Mouse (Mus musculus) right cerebral cortex, postnatal 14 days (tissue): Measurements from ENCODE around the gene C1qtnf12.

Source experiments
- DNase-seq: peaks from one replicate; pipeline ENCODE4 v3.0.0; 2022

Gene C1qtnf12

DNA sequence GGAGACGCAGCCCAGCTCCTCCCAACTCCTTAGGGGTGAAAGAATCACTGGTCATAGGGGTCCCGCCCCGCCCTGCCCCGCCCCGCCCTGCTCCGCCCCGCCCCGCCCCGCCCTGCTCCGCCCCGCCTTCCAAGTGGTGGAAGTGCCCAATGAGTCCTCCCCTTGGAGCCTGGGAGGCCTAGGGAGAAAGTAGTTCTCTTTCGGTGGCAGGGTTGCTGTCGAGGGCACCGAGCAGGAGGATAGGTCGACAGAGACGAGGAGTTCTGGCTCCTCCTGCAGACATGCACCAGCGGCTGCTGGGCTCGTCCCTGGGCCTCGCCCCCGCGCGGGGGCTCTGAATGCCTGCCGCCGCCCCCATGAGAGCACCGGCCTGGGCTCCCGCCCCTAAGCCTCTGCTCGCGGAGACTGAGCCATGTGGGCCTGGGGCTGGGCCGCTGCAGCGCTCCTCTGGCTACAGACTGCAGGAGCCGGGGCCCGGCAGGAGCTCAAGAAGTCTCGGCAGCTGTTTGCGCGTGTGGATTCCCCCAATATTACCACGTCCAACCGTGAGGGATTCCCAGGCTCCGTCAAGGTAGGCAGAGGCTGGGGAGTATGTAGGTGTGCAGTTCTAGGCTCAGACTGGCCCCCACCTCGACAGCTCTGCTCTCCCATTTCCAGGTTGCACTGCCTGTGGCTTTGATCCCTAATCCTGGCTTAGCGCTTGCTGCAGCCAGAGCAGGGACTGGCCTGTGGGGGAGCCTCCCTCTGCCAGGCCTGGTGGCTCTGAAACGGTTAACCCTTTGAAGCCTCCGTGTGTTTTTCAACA lies at the start of gene C1qtnf12:
TSS of gene C1qtnf12 (plus strand) at position 152 of the 805 bp plus-strand sequence.
- DNase-seq: peak; percentile 38

GRCm38 (mm10) chr4:155932031-155932430 lies 30.1 kb upstream of the C1qtnf12 start:
- no peak for DNase-seq

- peak; percentile 27 for DNase-seq
Observed at GRCm38 (mm10) chr4:155943049-155943452, 19.1 kb upstream of the C1qtnf12 start.

GRCm38 (mm10) chr4:155943534-155944249 lies 18.4 kb upstream of the C1qtnf12 start, which contains the start of gene Ube2j2:
TSS of gene Ube2j2 (plus strand) at chr4:155943831.
- peak; percentile 93 for DNase-seq

DNA sequence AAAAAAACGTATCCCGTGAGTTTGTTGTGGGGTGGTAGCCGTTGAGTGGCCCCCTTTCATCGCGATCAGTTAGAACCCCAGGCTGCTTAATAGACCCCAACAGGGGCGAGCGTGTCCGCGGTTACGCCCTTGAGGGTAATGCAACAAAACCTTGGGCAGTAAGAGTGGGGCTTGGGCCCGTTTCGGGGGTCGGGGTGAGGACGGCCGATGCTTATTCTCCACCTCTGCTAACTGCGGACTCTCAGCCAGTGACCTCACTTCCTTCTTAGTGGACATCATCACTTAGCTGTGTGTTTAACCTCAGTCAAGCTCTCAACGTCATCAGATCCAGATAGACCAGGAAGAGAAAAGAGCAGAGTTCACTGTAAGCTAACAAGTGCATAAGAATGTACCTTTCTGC lies 17.8 kb upstream of the C1qtnf12 start:
- DNase-seq: no peak

DNA sequence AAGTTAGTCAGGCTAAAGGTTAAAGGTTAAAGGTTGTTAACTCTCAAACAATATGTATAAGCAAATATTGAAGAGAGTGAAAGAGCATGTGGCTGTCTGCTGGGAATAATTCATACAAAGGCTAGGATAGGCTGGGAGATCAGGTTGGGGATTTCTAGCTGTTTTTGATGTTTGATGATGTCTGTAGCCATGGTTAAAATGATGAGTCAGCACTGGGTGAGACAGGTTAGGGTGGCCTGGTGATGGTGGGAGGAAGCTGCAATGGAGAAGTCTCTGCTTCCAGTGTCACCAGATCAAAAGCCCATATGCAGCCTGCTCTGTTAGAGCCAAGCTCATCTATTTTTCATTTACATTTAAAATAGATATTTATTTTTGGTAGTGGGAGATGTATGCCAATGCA lies 15.0 kb upstream of the C1qtnf12 start:
- DNase-seq: no peak

DNA sequence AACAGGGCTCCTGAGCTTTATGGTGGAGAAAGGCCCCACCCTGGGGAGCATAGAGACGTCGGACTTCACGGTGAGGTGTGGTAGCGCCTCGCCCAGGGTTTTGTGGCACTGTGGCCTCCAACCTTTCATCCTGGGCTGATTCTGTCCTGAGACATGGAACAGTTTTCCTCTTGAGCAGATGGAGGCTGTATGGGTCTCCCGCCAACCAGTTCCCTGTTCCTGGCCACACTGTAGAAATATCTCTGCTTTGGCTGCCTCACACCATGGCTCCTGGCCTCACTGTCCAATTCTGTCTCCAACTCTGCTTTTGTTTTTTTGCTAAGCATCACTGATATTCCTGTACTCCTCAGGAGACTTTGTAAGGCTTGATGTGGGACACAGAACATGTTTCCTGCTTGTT lies 6.6 kb upstream of the C1qtnf12 start:
- DNase-seq: no peak

DNA sequence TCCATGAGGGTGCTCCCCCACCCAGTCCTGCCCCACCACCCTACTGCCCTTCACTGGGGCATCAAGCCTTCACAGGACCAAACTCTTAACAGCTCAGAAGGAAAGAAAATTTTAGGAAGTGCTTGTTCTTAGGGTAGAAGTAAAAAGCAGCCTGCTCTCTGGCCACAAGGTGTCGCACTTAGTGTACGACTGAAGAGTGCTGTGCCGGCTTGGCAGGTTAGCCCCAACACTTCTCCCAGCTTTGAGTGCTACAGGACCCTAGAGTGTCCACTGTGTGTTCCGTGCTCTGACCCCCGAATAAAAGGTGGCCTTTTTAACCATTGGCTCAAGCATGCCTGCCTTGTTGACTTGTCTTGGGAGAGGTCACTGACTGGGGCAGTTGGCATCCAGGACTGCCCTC lies 2.8 kb upstream of the C1qtnf12 start:
- peak; percentile 77 for DNase-seq

DNA sequence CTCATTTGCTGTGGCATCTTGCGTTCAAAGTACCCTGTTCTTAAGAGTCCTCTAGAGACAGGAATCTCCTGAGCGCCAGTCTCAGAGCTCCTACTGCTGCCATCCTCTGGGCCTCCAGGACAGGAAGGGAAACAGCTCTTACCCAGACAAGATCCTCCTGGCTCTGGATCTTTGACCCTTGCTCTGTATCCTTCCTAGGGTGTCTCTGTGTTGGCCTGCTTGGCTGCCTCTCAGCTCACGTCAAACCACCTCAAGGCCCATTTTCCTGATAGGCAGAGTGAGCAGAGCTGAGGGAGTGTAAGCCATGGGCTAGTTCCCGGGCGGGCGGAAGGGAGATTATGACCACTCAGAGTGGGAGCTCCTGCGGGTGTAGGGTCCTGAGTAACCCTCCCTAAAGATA lies 988 bp downstream of the C1qtnf12 start:
- no peak for DNase-seq

DNA sequence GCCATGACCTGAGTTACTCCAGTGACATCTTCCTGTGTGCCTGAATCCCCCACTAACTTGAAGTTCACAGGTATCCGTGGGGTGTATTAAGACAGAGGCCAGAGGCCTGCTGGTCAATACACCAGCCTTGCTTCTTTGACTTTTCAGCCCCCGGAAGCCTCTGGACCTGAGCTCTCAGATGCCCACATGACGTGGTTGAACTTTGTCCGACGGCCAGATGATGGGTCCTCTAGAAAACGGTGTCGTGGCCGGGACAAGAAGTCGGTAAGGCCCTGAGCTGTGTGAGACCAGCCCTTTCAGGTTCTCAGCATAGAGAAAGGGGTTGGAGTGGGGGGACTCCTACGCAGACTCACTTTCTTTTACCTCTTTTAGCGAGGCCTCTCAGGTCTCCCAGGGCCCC lies 2.3 kb downstream of the C1qtnf12 start:
- no peak for DNase-seq

DNA sequence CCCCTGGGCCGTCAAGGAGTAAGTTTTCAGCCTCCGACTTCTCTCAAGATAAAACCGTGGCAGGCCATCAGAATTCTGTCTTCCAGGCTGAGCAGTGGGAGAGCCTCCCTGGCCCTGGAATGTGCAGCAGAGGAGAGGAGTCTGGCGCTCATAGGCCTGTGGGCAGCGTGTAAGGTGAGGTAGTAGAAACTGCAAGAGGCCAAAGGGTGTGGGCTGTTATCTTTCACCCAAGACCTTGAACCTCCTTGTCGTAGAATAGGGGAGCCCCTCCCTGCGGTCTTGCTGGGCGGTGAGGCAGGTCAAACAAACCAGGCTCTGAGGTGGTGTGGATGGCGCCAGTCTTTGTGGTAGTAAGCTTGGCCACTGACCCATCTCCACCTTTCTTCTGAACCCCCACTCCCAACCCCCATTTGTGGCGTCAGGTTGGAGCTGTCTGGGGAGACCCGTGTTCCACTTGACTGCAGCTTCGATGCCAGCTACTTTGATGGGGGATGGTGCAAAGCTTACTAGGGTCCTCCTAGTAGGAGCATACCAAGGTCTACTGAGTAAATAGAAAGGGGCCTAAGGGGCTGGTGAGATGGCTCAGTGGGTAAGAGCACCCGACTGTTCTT lies 7.0 kb downstream of the C1qtnf12 start:
- no peak for DNase-seq

DNA sequence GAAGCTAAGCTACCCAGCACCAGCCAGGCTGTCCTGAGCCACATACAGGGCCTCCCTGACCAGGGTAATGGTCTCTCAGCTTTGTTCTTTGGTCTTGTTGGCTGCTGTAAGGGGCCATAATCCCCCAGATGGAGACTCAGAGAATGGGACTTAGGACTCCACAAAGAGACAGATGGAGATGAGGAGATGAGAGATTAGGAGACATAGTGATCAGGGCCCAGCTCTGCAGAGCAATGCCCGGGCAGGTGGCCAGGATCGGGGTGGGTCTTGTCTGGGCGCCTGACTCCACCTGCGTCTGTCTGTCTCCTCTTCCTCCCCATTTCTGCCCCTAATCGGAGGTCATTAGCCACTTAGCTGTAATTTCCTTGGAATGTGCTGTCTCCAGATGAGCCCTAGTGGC lies 8.2 kb downstream of the C1qtnf12 start:
- DNase-seq: no peak

- DNase-seq: no peak
Observed at GRCm38 (mm10) chr4:155972651-155973050, 10.5 kb downstream of the C1qtnf12 start.

- DNase-seq: no peak
Observed at GRCm38 (mm10) chr4:155973239-155973638, 11.1 kb downstream of the C1qtnf12 start.

DNA sequence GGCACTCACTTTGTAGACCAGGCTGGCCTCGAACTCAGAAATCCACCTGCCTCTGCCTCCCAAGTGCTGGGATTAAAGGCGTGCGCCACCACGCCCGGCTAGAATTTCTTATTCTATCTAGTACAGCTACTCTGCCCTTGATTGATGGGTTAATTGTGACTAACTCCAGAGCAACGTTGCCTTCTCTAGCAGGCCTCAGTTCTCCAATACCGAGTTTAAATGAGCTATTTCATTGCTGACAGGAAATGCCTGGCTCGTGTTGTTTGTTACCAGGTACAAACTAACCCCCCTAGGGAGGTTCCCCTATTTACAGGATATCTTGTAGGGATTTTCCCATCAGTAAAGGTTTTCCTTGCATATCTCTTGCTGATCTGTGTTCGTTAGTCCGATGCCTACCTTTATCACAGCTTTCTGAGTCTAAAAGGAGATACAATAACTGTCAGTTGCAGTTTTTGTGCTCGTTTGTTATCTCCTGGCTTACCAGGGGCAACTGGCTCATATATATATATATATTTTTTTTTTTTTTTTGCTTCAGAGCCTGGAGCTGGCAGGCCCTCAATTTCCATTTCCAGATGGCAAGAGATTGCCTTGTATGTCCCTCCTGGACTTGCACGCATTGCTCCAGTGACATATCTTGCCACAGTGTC lies 19.4 kb downstream of the C1qtnf12 start:
- DNase-seq: no peak

GRCm38 (mm10) chr4:155983788-155984187 lies 21.7 kb downstream of the C1qtnf12 start:
- no peak for DNase-seq

- DNase-seq: no peak
Observed at GRCm38 (mm10) chr4:155991211-155991907, 29.2 kb downstream of the C1qtnf12 start.

GRCm38 (mm10) chr4:155991908-155992230 lies 29.8 kb downstream of the C1qtnf12 start:
- no peak for DNase-seq

GRCm38 (mm10) chr4:155992241-155992905 lies 30.3 kb downstream of the C1qtnf12 start, which contains the start of the genes B3galt6 and Sdf4:
TSS of gene B3galt6 (minus strand) at chr4:155992649.
TSS of gene Sdf4 (plus strand) at chr4:155992872.
- DNase-seq: peak; percentile 88

DNA sequence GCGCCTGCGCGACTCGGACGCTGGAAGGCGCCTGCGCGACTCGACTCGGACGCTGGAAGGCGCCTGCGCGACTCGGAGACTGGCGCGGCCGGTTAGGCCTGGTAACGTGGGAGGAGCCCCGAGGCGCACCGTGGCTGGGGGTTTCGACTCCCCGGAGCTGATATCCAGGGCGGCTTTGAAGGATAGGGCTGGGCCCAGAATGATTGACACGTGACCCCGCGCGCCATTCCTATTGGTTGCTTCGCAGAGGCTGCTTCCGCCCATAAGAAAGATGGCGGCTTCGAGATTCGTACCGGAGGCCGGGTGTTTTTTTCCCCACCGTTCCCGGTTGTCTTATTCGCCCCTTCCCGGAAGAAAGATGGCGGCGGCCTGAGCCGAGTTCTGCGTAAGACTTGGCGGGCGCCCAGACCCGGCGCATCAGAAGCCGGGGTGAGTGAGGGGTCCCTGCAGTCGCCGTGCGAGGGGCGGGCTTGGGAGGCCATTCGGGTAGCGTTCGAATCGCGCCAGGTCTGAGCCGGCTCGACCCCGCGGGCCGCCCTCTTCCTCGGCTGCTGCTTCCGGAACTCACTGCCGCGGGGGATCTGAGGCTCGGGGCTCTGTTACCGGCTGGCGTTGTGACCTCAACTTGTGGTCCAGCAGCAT lies 30.9 kb downstream of the C1qtnf12 start:
- DNase-seq: peak; percentile 95

- DNase-seq: no peak
Observed at GRCm38 (mm10) chr4:155993606-155994005, 31.5 kb downstream of the C1qtnf12 start.
